ENCODE assay signal across 25 mouse cellular contexts in the genomic region with DNA sequence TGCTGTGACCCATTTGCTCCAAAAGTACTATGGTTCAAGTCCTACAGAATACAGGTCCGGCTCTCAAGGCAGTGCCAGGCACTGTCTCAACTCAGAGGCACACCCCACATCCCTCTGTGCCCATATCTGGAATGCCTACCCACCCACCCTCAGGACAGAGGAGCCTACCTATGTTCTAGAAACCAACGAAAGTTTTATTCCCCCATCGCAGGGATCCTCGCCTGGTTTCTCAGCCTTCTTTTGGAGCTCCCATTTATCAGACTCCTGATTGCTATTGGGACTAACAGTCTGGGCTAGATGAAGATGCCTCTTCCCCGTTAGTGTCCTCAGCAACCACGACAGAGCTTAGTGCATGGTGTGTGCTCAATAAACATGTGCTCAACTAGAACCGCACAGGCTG.
DNase-seq lines count a peak whose midpoint lies in the region; ATAC-seq lines count a peak whose summit lies in the region.
"Had no signal": no experiment of that assay in that cellular context is flagged by ENCODE, and none has a peak within 500 bp of the region (broad histone marks: within the 10 kb centered on the region; RNA-seq: fewer than 3 reads in every experiment).

No protein-coding gene starts in this region.

- H3K27me3 ChIP-seq in forebrain, embryonic 11.5 days (ENCODE audit: control insufficient read depth, insufficient read depth, low read length), result no peaks in the 10 kb centered on the region; the same call in 1 of the 2 replicates
- H3K27me3 ChIP-seq in forebrain, embryonic 13.5 days, result peaks cover 10% of the 10 kb centered on the region; the same call in 1 of the 2 replicates
- H3K27me3 ChIP-seq in heart, embryonic 10.5 days (ENCODE audit: insufficient read depth, poor library complexity, severe bottlenecking), result no peaks in the 10 kb centered on the region
- H3K27me3 ChIP-seq: CH12.LX; embryonic facial prominence, embryonic 12.5 days; forebrain, embryonic 15.5 days; Patski had no signal

- no peak overlapping the region for H3K9ac ChIP-seq in forebrain, embryonic 11.5 days (ENCODE audit: low read length)
- no peak overlapping the region for H3K9ac ChIP-seq in forebrain, embryonic 13.5 days
- H3K9ac ChIP-seq: embryonic facial prominence, embryonic 12.5 days; forebrain, embryonic 12.5 days; forebrain, embryonic 15.5 days; forebrain, postnatal 0 days had no signal

- H3K36me3 ChIP-seq in forebrain, embryonic 11.5 days (ENCODE audit: control insufficient read depth, insufficient read depth, low read length), result no peaks in the 10 kb centered on the region
- no peaks in the 10 kb centered on the region for H3K36me3 ChIP-seq in forebrain, embryonic 13.5 days (ENCODE audit: poor library complexity, severe bottlenecking)
- H3K36me3 ChIP-seq in heart, embryonic 10.5 days, result no peaks in the 10 kb centered on the region
- H3K36me3 ChIP-seq: embryonic facial prominence, embryonic 10.5 days; embryonic facial prominence, embryonic 12.5 days; forebrain, embryonic 12.5 days; forebrain, embryonic 15.5 days; G1E had no signal

- no peak overlapping the region for H3K27ac ChIP-seq in forebrain, embryonic 11.5 days (ENCODE audit: low read depth, low read length)
- no peak overlapping the region for H3K27ac ChIP-seq in forebrain, embryonic 13.5 days
- no peak overlapping the region for H3K27ac ChIP-seq in heart, embryonic 10.5 days
- H3K27ac ChIP-seq: embryonic facial prominence, embryonic 10.5 days; embryonic facial prominence, embryonic 12.5 days; forebrain, embryonic 12.5 days; forebrain, embryonic 15.5 days had no signal

- H3K4me3 ChIP-seq in forebrain, embryonic 11.5 days (ENCODE audit: low read depth, low read length), result no peak overlapping the region
- H3K4me3 ChIP-seq in forebrain, embryonic 13.5 days, result no peak overlapping the region
- H3K4me3 ChIP-seq in heart, embryonic 10.5 days, result no peak overlapping the region
- H3K4me3 ChIP-seq: embryonic facial prominence, embryonic 10.5 days; embryonic facial prominence, embryonic 12.5 days; forebrain, embryonic 12.5 days; forebrain, embryonic 15.5 days had no signal

- H3K9me3 ChIP-seq in forebrain, embryonic 11.5 days (ENCODE audit: control insufficient read depth, low read length), result no peaks in the 10 kb centered on the region
- H3K9me3 ChIP-seq in forebrain, embryonic 13.5 days (replicated peaks), result no peaks in the 10 kb centered on the region
- no peaks in the 10 kb centered on the region for H3K9me3 ChIP-seq in heart, embryonic 10.5 days
- H3K9me3 ChIP-seq: embryonic facial prominence, embryonic 10.5 days; embryonic facial prominence, embryonic 12.5 days; forebrain, embryonic 12.5 days; forebrain, embryonic 15.5 days; G1E had no signal

- WGBS in forebrain, embryonic 11.5 days, result 92% methylated on average over 7 of the region's 7 CpGs
- 91% methylated on average over 7 of the region's 7 CpGs for WGBS in forebrain, embryonic 13.5 days
- 82% methylated on average over 7 of the region's 7 CpGs for WGBS in heart, embryonic 10.5 days

- peaks cover 12% of the 10 kb centered on the region for H3K4me1 ChIP-seq in forebrain, embryonic 11.5 days (replicated peaks; ENCODE audit: control insufficient read depth, insufficient read depth, low read length)
- peaks cover 26% of the 10 kb centered on the region for H3K4me1 ChIP-seq in forebrain, embryonic 13.5 days
- peaks cover 21% of the 10 kb centered on the region for H3K4me1 ChIP-seq in heart, embryonic 10.5 days

- ATAC-seq in forebrain, embryonic 11.5 days (replicated peaks; ENCODE audit: low FRiP score), result no peak
- ATAC-seq in forebrain, embryonic 13.5 days, result no peak
- ATAC-seq: activated CD4-positive, CD25-positive, alpha-beta regulatory T cell, adult 4 months; CD4-positive, CD25-positive, alpha-beta regulatory T cell, adult 4 months; forebrain, embryonic 15.5 days; forebrain, postnatal 0 days; Patski had no signal

- no peak overlapping the region for H3K4me2 ChIP-seq in forebrain, embryonic 11.5 days (ENCODE audit: low read depth, low read length, severe bottlenecking)
- no peak overlapping the region for H3K4me2 ChIP-seq in forebrain, embryonic 13.5 days
- H3K4me2 ChIP-seq: embryonic facial prominence, embryonic 12.5 days; forebrain, embryonic 15.5 days had no signal

- DNase-seq in forebrain, embryonic 11.5 days (ENCODE audit: low spot score), result peak; percentile 43
- DNase-seq in heart, embryonic 10.5 days (ENCODE audit: low spot score), result peak; percentile 68
- no peak for DNase-seq in heart, adult 8-10 months (ENCODE audit: low spot score)
- DNase-seq in urinary bladder, postnatal 4 days (ENCODE audit: low spot score in 2 of 2), result peak; percentile 7 to 32
- DNase-seq in urinary bladder, postnatal 36 days (ENCODE audit: low spot score in 2 of 2), result no peak
- DNase-seq: adrenal gland, adult 8-10 months; adrenal gland, postnatal 14 days; adrenal gland, postnatal 36 days; B cell, adult 2 months; cerebellum, adult 11-12 months; cerebellum, adult 2 months; cerebellum, adult 9-10 months; cerebellum, postnatal 10 days; cerebellum, postnatal 25 days; forebrain, postnatal 0 days had no signal

Comparison
In these comparisons a context has a peak if more than half of its experiments do, and no peak if none do; other contexts are left out.
1. DNase-seq: peak in forebrain, embryonic 11.5 days (single experiment), heart, embryonic 10.5 days (single experiment) and urinary bladder, postnatal 4 days (2 of 2); none in heart, adult 8-10 months (single experiment) and urinary bladder, postnatal 36 days (0 of 2).